Mouse (Mus musculus) G1E (cell line): ENCODE results near the gene Bcar1.

Experiments
- CTCF ChIP-seq: IDR thresholded peaks from 2 replicates; pipeline ENCODE4 v1.5.1; 2012; ENCODE audit warnings: low read depth, low read length, inconsistent platforms, mixed read lengths
- GATA1 ChIP-seq: IDR thresholded peaks from 2 replicates; pipeline ENCODE4 v1.6.1; 2012; ENCODE audit warnings: borderline replicate concordance, low read length, inconsistent platforms, mixed read lengths
- POLR2AphosphoS5 ChIP-seq: IDR thresholded peaks from 2 replicates; pipeline ENCODE4 v1.6.1; 2012; ENCODE audit warnings: low read depth, low read length, inconsistent platforms; ENCODE audit not compliant: insufficient replicate concordance

DNA sequence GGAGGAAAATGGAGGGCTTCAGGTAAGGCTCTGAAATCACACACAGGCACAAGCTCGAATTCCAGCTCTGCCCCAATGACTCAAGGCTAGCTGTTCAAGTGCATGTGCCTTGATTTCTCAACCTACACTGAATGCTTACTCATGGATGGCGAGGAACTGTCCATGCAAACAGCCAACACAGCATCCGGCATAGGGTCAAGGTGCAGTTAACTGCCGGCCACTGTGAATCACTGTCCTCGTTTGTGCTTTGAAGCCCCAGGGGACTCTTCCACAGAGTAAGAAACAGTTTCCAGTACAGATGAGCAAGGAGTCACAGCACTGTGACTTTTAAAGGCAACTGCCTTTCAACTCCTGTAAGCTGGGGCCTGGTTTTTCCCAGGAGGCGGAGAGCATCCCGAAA is 36.1 kb upstream of the Bcar1 start:
- TF ChIP-seq CTCF = no peak
- no peak for TF ChIP-seq GATA1
- no peak for TF ChIP-seq POLR2AphosphoS5
